Mouse (Mus musculus) right cerebral cortex, adult 18-20 months (tissue): ENCODE measurements around the gene Ndufb5.
"Not testable (repeated sequence)": the region's sequence is repeated elsewhere in the genome, so short reads cannot be mapped to it uniquely, and the experiment has no call there.

Source experiments
- DNase-seq: peaks from one replicate; pipeline ENCODE4 v3.0.0; 2022; ENCODE audit warnings: mixed read lengths

Ndufb5 gene

GRCm38 (mm10) chr3:32737172-32737655 lies 424 bp downstream of the Ndufb5 start, which contains the start of gene Mrpl47:
Gene Mrpl47, minus strand, starts transcription at chr3:32737605.
- DNase-seq: no peak

- DNase-seq: no peak
These were observed 1.8 kb downstream of the Ndufb5 start for GRCm38 (mm10) chr3:32738549-32738948.

DNA sequence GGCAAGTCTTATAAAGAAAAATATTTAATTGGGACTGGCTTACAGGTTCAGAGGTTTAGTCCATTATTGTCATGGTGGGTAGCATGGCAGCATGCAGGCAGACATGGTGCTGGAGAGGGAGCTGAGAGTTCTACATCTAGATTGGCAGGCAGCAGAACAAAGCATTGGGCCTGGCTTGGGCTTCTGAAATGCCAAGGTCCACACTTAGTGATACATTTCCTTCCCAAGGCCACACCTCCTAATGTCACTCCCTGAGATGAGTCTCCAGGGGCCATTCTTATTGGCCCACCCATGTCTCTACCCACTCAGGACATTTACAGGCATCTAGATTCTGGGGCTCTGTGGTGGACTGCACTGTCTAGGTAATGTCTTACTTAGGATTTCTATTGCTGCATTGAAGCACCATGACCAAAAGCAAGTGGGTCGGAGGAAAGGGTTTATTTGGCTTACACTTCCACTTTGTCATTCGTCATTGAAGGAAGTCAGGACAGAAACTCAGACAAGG lies 5.5 kb downstream of the Ndufb5 start:
- DNase-seq: no peak

DNA sequence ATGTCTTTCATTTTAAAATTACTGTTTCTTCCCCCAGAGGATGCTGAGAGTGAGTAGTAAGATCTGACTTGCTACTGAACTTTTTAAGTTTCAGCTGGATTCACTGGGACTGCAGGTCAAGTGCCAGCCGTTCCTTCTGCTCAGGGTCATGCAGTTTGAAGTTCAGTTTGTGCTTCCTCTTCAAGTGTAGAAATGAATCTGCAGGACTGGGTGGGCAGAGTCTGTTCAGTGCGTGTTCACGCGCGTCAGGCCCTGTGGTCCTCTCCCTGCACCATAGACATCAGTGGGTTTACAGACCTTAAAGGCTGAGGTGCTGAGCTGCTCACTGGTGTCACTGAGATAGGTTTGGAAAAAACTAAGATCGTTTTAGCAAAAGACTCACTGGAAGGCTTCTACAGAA lies 8.2 kb downstream of the Ndufb5 start:
- no peak for DNase-seq

DNA sequence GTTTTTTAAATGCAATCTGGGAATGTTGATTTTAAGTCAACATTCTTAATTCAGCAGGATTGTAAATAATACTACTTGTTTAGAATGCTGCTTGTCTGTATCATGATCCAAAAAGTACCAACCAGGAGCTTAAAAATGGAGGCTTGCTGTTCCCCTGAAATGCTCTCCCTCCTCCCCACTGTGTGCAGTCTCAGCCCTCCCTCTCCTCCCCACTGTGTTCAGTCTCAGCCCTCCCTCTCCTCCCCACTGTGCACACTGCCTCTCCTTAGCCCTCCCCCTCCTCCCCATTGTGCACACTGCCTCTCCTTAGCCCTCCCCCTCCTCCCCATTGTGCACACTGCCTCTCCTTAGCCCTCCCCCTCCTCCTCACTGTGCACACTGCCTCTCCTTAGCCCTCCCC lies 8.6 kb downstream of the Ndufb5 start:
- not testable (repeated sequence) for DNase-seq

GRCm38 (mm10) chr3:32748384-32748783 lies 11.6 kb downstream of the Ndufb5 start:
- peak; percentile 34 for DNase-seq

GRCm38 (mm10) chr3:32749820-32750579 lies 13.2 kb downstream of the Ndufb5 start:
- no peak for DNase-seq

GRCm38 (mm10) chr3:32754384-32754915 lies 17.7 kb downstream of the Ndufb5 start:
- DNase-seq: no peak

DNA sequence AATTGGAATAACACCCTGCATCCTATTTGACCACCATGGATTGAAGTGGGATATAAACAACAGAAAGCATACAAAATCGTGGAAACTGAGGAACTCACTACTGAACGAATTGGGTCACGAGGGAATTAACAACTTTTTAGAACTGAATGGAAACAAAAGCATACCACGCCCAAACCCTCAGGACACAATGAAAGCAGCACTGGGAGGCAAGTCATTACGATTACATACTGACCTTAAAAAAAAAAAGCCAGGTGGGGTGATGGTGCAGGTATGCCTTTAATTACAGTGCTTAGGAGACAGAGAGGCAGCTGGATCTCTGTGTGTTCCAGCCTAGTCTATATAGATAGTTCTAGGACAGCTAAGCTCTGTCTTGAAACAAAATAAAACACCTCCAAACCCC lies 22.4 kb downstream of the Ndufb5 start:
- no peak for DNase-seq

DNA sequence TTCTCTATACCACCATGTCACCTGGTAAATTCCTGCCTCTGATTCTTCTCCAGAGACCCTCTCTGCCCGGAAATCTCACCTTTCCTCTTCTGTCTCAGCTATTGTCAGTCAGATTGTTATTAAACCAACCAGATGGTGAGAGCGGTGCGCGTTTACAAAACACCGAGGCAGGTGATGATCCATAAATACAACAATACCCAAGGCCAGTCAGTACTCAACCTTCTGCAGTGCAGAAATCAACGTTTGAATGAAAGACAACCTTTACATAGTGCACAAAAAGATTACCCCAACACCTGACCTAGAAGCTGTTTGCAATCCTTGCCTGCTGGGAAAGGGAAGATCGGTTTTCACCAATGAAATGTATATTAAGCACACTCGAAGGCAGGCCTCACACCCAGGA lies 26.2 kb downstream of the Ndufb5 start:
- no peak for DNase-seq

- DNase-seq: no peak
These were observed 27.1 kb downstream of the Ndufb5 start for GRCm38 (mm10) chr3:32763902-32764301.

- no peak for DNase-seq
These were observed 34.0 kb downstream of the Ndufb5 start for GRCm38 (mm10) chr3:32770781-32771180.
